Mouse (Mus musculus): ENCODE measurements at regions not wholly inside any gene's neighbourhood (a gene's known extent, or its start where the extent isn't known, plus 50 kb on each side); places are given as distances from the start of the nearest gene placed in this dataset.

- no peak for ATAC-seq (ENCODE audit: insufficient read depth)
- Histone ChIP-seq H3K9me3 (replicated peaks) (no peaks in the 10 kb centered on the region), H3K4me1 (replicated peaks) (no peaks in the 10 kb centered on the region), H3K27me3 (no peaks in the 10 kb centered on the region), H3K4me3 (replicated peaks) (no peak overlapping the region), H3K9ac (no peak overlapping the region), H3K36me3 (replicated peaks) (no peaks in the 10 kb centered on the region), H3K4me2 (no peak overlapping the region), H3K27ac (replicated peaks) (no peak overlapping the region)
- 68% methylated on average over 4 of the region's 4 CpGs for WGBS (ENCODE audit: insufficient replicate concordance)
Measured at GRCm38 (mm10) chr7:128885551-128885950, 140.8 kb downstream of the Sec23ip start.

- H3K9ac ChIP-seq, result no peak overlapping the region
- H3K4me3 ChIP-seq (replicated peaks), result no peak overlapping the region
- H3K4me2 ChIP-seq, result no peak overlapping the region
- no peak overlapping the region for H3K27ac ChIP-seq (replicated peaks)
- ATAC-seq (ENCODE audit: insufficient read depth), result no peak
- H3K27me3 ChIP-seq, result no peaks in the 10 kb centered on the region
- H3K9me3 ChIP-seq (replicated peaks), result no peaks in the 10 kb centered on the region
- 62% methylated on average over 4 of the region's 4 CpGs for WGBS (ENCODE audit: insufficient replicate concordance)
- H3K36me3 ChIP-seq (replicated peaks), result no peaks in the 10 kb centered on the region
- H3K4me1 ChIP-seq (replicated peaks), result no peaks in the 10 kb centered on the region
Measured at GRCm38 (mm10) chr7:128910134-128910533, 165.4 kb downstream of the Sec23ip start.

- no peaks in the 10 kb centered on the region for H3K4me1 ChIP-seq (replicated peaks)
- H3K9ac ChIP-seq, result no peak overlapping the region
- no peak overlapping the region for H3K4me3 ChIP-seq (replicated peaks)
- no peaks in the 10 kb centered on the region for H3K36me3 ChIP-seq (replicated peaks)
- 25% methylated on average over 6 of the region's 6 CpGs for WGBS (ENCODE audit: insufficient replicate concordance)
- ATAC-seq (ENCODE audit: insufficient read depth), result no peak
- no peaks in the 10 kb centered on the region for H3K27me3 ChIP-seq
- no peak overlapping the region for H3K27ac ChIP-seq (replicated peaks)
- no peak overlapping the region for H3K4me2 ChIP-seq
- H3K9me3 ChIP-seq (replicated peaks), result no peaks in the 10 kb centered on the region
Measured at GRCm38 (mm10) chr7:128937976-128938730, 193.4 kb downstream of the Sec23ip start.

- Histone ChIP-seq H3K4me3 (replicated peaks) (no peak overlapping the region), H3K9me3 (replicated peaks) (no peaks in the 10 kb centered on the region), H3K9ac (no peak overlapping the region), H3K27ac (replicated peaks) (no peak overlapping the region), H3K27me3 (no peaks in the 10 kb centered on the region), H3K4me2 (no peak overlapping the region), H3K4me1 (replicated peaks) (no peaks in the 10 kb centered on the region), H3K36me3 (replicated peaks) (no peaks in the 10 kb centered on the region)
- ATAC-seq (ENCODE audit: insufficient read depth), result no peak
- 56% methylated on average over 5 of the region's 5 CpGs for WGBS (ENCODE audit: insufficient replicate concordance)
Measured at GRCm38 (mm10) chr7:128960575-128960974, 215.8 kb downstream of the Sec23ip start.

- 62% methylated on average over 4 of the region's 4 CpGs for WGBS (ENCODE audit: insufficient replicate concordance)
- Histone ChIP-seq H3K4me2 (no peak overlapping the region), H3K27ac (replicated peaks) (no peak overlapping the region), H3K9ac (no peak overlapping the region), H3K9me3 (replicated peaks) (no peaks in the 10 kb centered on the region; the same call in 1 of the 2 replicates), H3K4me1 (replicated peaks) (no peaks in the 10 kb centered on the region), H3K4me3 (replicated peaks) (no peak overlapping the region), H3K36me3 (replicated peaks) (no peaks in the 10 kb centered on the region), H3K27me3 (no peaks in the 10 kb centered on the region)
- ATAC-seq (ENCODE audit: insufficient read depth), result no peak
Measured at GRCm38 (mm10) chr7:128979904-128980303, 235.2 kb downstream of the Sec23ip start.

- Histone ChIP-seq H3K4me3 (replicated peaks) (no peak overlapping the region), H3K4me2 (no peak overlapping the region), H3K9ac (no peak overlapping the region), H3K36me3 (replicated peaks) (no peaks in the 10 kb centered on the region), H3K4me1 (replicated peaks) (no peaks in the 10 kb centered on the region), H3K27me3 (no peaks in the 10 kb centered on the region), H3K9me3 (replicated peaks) (no peaks in the 10 kb centered on the region; the same call in 1 of the 2 replicates), H3K27ac (replicated peaks) (no peak overlapping the region)
- 52% methylated on average over 7 of the region's 7 CpGs for WGBS (ENCODE audit: insufficient replicate concordance)
- no peak for ATAC-seq (ENCODE audit: insufficient read depth)
Measured at GRCm38 (mm10) chr7:128980827-128981226, 236.1 kb downstream of the Sec23ip start.

- no peak for ATAC-seq (ENCODE audit: insufficient read depth)
- no peak overlapping the region for H3K9ac ChIP-seq
- 47% methylated on average over 4 of the region's 4 CpGs for WGBS (ENCODE audit: insufficient replicate concordance)
Measured at GRCm38 (mm10) chr7:128998759-128999158, 254.0 kb downstream of the Sec23ip start.

GRCm38 (mm10) chr7:129002419-129002818 lies 254.4 kb upstream of the Plpp4 start:
- 60% methylated on average over 5 of the region's 5 CpGs for WGBS (ENCODE audit: insufficient replicate concordance)
- H3K4me3 ChIP-seq (replicated peaks), result no peak overlapping the region
- H3K36me3 ChIP-seq (replicated peaks), result no peaks in the 10 kb centered on the region
- no peaks in the 10 kb centered on the region for H3K4me1 ChIP-seq (replicated peaks)
- H3K9me3 ChIP-seq (replicated peaks), result no peaks in the 10 kb centered on the region
- no peak for ATAC-seq (ENCODE audit: insufficient read depth)
- H3K27ac ChIP-seq (replicated peaks), result no peak overlapping the region
- H3K4me2 ChIP-seq, result no peak overlapping the region
- no peaks in the 10 kb centered on the region for H3K27me3 ChIP-seq
- no peak overlapping the region for H3K9ac ChIP-seq

More at GRCm38 (mm10) chr7:128998759-128999158, 254.0 kb downstream of the Sec23ip start:
- Histone ChIP-seq H3K36me3 (replicated peaks) (no peaks in the 10 kb centered on the region), H3K4me3 (replicated peaks) (no peak overlapping the region), H3K4me1 (replicated peaks) (no peaks in the 10 kb centered on the region), H3K27ac (replicated peaks) (no peak overlapping the region), H3K4me2 (no peak overlapping the region), H3K9me3 (replicated peaks) (no peaks in the 10 kb centered on the region), H3K27me3 (no peaks in the 10 kb centered on the region)

- Histone ChIP-seq H3K4me1 (replicated peaks) (no peaks in the 10 kb centered on the region), H3K4me2 (no peak overlapping the region), H3K9me3 (replicated peaks) (no peaks in the 10 kb centered on the region), H3K27ac (replicated peaks) (no peak overlapping the region), H3K27me3 (no peaks in the 10 kb centered on the region), H3K36me3 (replicated peaks) (no peaks in the 10 kb centered on the region), H3K4me3 (replicated peaks) (no peak overlapping the region), H3K9ac (no peak overlapping the region)
- WGBS (ENCODE audit: insufficient replicate concordance), result 38% methylated on average over 1 of the region's 1 CpGs
- no peak for ATAC-seq (ENCODE audit: insufficient read depth)
Measured at GRCm38 (mm10) chr7:129003150-129003549, 253.7 kb upstream of the Plpp4 start.

- Histone ChIP-seq H3K27ac (replicated peaks) (no peak overlapping the region), H3K36me3 (replicated peaks) (no peaks in the 10 kb centered on the region), H3K4me1 (replicated peaks) (no peaks in the 10 kb centered on the region), H3K9me3 (replicated peaks) (no peaks in the 10 kb centered on the region), H3K4me3 (replicated peaks) (no peak overlapping the region), H3K4me2 (no peak overlapping the region), H3K9ac (no peak overlapping the region), H3K27me3 (no peaks in the 10 kb centered on the region)
- WGBS (ENCODE audit: insufficient replicate concordance), result 58% methylated on average over 6 of the region's 6 CpGs
- no peak for ATAC-seq (ENCODE audit: insufficient read depth)
Measured at GRCm38 (mm10) chr7:129016353-129016752, 240.5 kb upstream of the Plpp4 start.

GRCm38 (mm10) chr7:129027116-129027515 lies 229.7 kb upstream of the Plpp4 start:
- Histone ChIP-seq H3K4me1 (replicated peaks) (no peaks in the 10 kb centered on the region), H3K36me3 (replicated peaks) (no peaks in the 10 kb centered on the region), H3K27me3 (no peaks in the 10 kb centered on the region), H3K27ac (replicated peaks) (no peak overlapping the region), H3K9me3 (replicated peaks) (no peaks in the 10 kb centered on the region), H3K9ac (no peak overlapping the region), H3K4me2 (no peak overlapping the region), H3K4me3 (replicated peaks) (no peak overlapping the region)
- ATAC-seq (ENCODE audit: insufficient read depth), result no peak
- 39% methylated on average over 2 of the region's 2 CpGs for WGBS (ENCODE audit: insufficient replicate concordance)

- H3K27me3 ChIP-seq, result no peaks in the 10 kb centered on the region
- H3K4me3 ChIP-seq (replicated peaks), result no peak overlapping the region
- H3K9me3 ChIP-seq (replicated peaks), result no peaks in the 10 kb centered on the region
- H3K9ac ChIP-seq, result no peak overlapping the region
- no peak overlapping the region for H3K27ac ChIP-seq (replicated peaks)
- ATAC-seq (ENCODE audit: insufficient read depth), result no peak
- WGBS (ENCODE audit: insufficient replicate concordance), result 64% methylated on average over 5 of the region's 5 CpGs
- H3K4me1 ChIP-seq (replicated peaks), result no peaks in the 10 kb centered on the region
- H3K36me3 ChIP-seq (replicated peaks), result no peaks in the 10 kb centered on the region
- H3K4me2 ChIP-seq, result no peak overlapping the region
Measured at GRCm38 (mm10) chr7:129048023-129048422, 208.8 kb upstream of the Plpp4 start.
